Mouse (Mus musculus): ENCODE measurements around the gene Pigo. TPM values are rescaled to one million over a fixed set of nuclear protein-coding genes. Genes with fewer than 3 reads are reported as not detected.
A peak's percentile ranks its signal among the peaks of the same experiment; 100 is the strongest.

The Pigo gene
- 10 to 100 TPM; 33.9 TPM for total RNA-seq (2021)

- DNase-seq (ENCODE audit: extremely low spot score in 1 of 2, low spot score in 1 of 2): peak; percentile 93 to 95
Measured at GRCm38 (mm10) chr4:43025084-43025960, at the start of gene Pigo. Gene Pigo, minus strand, starts transcription at chr4:43025819.

GRCm38 (mm10) chr4:43074923-43075322, 49.3 kb upstream of the Pigo start:
- no peak for DNase-seq (ENCODE audit: extremely low spot score in 1 of 2, low spot score in 1 of 2)

GRCm38 (mm10) chr4:43065471-43065870, 39.9 kb upstream of the Pigo start:
- DNase-seq (ENCODE audit: extremely low spot score in 1 of 2, low spot score in 1 of 2): no peak

- DNase-seq (ENCODE audit: extremely low spot score in 1 of 2, low spot score in 1 of 2): no peak
Measured at GRCm38 (mm10) chr4:43060286-43060685, 34.7 kb upstream of the Pigo start.

DNA sequence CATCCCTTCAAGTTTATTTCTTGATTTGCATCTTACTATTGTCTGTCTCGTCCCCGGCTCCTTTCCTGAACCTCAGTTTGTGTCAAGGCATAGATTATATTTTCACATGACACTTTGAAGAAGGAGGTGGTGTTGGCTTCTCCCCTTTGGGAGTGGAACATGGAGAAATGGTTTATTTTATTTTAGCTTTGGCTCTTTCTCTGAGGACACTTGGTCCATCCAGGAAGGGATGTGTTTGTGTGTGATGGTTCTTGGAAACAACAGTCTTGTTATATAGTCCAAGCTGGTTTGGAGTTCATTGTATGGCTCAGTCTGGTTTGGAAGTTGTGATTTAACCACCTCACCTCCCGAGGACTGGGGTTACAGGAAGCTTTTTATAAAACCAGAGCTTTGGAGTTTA, 34.1 kb upstream of the Pigo start:
- DNase-seq (ENCODE audit: extremely low spot score in 1 of 2, low spot score in 1 of 2): no peak

DNA sequence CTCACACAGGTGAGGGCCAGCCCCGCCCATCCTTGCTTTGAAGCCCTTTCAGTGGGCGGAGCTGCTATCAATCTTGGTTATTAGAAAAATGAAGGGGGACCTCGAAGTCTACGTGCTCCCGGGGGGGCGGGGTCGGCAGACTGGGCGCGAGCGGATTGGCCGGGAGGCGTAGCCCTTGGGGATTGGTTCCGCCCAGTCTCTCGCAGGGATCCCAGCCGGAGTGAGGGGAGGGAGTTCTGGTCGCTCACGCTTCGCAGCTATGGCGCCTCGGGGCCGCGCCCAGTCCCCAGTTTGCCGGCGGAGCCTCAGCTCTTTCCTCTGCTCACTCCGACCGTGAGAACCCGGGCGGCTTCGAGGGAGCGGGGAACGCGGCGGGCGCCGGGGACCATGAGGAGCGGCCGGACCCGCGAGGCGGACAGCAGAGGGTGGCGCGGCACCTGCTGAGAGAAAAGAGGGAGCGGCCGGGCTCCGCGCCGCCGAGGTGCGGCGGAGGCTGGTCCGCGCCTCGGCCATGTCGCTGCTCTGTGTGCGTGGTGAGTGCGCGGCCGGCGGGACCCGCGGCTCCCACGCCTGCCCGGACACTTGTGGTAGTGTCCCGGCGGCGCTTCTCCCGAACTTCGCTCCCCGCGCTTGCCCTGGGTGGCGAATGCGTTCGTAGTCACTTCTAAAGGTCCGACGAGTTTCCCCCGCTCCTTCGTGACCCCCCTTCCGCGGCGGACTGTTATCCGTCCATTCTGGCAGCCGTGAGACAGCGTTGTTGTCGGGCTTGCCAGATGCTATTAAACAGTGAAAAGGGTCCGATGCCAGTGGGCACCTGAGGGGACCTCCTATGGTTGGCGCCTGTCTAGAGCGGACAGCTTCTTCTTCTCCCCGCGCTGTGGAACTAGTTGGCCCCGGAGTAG, 33.4 kb upstream of the Pigo start, which contains the start of gene Unc13b:
Gene Unc13b, plus strand, starts transcription at position 201 of the 902 bp plus-strand sequence.
- DNase-seq (ENCODE audit: extremely low spot score in 1 of 2, low spot score in 1 of 2): peak; percentile 83 to 84

- DNase-seq (ENCODE audit: extremely low spot score in 1 of 2, low spot score in 1 of 2): no peak
Measured at GRCm38 (mm10) chr4:43058392-43058752, 32.8 kb upstream of the Pigo start.

GRCm38 (mm10) chr4:43057654-43058053, 32.0 kb upstream of the Pigo start:
- DNase-seq (ENCODE audit: extremely low spot score in 1 of 2, low spot score in 1 of 2): no peak

GRCm38 (mm10) chr4:43052627-43053026, 27.0 kb upstream of the Pigo start:
- no peak for DNase-seq (ENCODE audit: extremely low spot score in 1 of 2, low spot score in 1 of 2)

- DNase-seq (ENCODE audit: extremely low spot score in 1 of 2, low spot score in 1 of 2): peak in 1 of 2 experiments; percentile 56
Measured at GRCm38 (mm10) chr4:43047231-43047630, 21.6 kb upstream of the Pigo start.

GRCm38 (mm10) chr4:43046607-43047006, 21.0 kb upstream of the Pigo start:
- no peak for DNase-seq (ENCODE audit: extremely low spot score in 1 of 2, low spot score in 1 of 2)

- peak; percentile 80 to 82 for DNase-seq (ENCODE audit: extremely low spot score in 1 of 2, low spot score in 1 of 2)
Measured at GRCm38 (mm10) chr4:43045659-43046302, 20.2 kb upstream of the Pigo start, which contains the start of gene Fam214b. Gene Fam214b, minus strand, starts transcription at chr4:43046220.

DNA sequence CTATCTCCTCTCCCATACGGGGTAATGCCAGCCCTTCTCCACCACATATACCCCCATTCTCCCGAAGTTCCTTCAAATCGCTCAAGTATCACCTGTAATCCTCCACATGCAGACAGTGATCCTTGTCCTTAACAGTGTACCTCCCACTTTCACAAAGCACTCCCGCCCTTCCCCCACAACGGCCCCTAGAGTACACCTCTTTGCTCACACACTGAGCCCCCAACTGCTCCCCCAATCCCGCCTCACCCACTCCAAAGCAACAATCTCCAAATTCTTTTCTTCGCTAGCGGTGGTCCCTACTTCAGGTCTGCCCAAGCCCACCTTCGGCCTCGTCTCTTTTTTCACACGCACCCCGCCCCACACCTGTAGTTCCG, 19.7 kb upstream of the Pigo start:
- DNase-seq (ENCODE audit: extremely low spot score in 1 of 2, low spot score in 1 of 2): no peak

DNA sequence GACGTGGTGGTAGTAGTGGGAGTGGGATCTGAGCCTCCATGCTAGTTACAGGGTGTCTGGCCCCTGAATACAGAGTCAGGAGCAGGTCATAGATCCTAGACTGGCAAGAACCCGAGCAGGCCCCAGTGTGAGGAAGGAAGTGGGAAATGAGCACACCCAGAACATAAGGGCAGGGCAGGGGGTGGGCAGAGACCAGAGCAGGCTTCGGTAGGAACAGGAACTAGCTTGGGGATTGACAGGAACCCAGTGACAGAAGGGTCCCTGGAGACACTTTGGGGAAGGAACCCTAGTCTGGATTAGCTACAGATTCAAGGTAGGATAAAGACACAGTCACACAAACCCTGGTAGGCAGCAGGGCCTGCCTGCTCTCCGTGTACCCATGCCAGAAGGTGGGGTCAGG, 19.1 kb upstream of the Pigo start:
- no peak for DNase-seq (ENCODE audit: extremely low spot score in 1 of 2, low spot score in 1 of 2)

DNA sequence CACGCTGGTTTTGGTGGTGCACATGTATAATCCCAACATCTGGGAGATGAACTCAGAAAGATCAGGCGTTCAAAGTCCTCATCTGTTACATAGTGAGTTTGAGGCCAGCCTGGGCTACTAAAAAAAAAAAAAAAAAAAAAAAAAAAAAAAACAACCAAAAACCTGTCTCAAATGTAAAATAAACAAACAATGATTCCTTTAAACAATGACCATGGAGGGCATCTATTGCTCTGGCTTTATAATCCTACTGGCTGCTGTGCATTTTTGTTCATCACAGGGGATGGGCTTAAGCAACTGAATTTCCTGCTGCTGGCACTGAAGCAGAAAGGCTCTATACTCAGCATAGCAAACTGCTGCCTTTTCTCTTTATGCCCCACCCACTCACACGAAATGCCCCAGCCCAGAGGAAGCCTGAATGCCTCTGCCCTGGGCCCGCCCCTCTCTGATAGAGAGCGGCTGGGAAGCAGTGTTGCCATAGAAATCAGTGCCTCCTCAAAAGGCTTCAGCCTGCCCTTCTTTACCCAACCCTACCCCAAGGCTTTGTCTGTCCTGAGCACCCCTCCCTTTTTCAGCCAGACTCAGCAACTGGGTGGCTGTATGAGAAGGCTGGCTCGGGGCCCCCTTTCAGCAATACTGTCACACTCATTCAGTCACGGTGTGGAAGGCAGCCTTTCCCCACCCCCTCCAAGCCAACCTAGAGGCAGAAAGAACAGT, 18.2 kb upstream of the Pigo start:
- no peak for DNase-seq (ENCODE audit: extremely low spot score in 1 of 2, low spot score in 1 of 2)

DNA sequence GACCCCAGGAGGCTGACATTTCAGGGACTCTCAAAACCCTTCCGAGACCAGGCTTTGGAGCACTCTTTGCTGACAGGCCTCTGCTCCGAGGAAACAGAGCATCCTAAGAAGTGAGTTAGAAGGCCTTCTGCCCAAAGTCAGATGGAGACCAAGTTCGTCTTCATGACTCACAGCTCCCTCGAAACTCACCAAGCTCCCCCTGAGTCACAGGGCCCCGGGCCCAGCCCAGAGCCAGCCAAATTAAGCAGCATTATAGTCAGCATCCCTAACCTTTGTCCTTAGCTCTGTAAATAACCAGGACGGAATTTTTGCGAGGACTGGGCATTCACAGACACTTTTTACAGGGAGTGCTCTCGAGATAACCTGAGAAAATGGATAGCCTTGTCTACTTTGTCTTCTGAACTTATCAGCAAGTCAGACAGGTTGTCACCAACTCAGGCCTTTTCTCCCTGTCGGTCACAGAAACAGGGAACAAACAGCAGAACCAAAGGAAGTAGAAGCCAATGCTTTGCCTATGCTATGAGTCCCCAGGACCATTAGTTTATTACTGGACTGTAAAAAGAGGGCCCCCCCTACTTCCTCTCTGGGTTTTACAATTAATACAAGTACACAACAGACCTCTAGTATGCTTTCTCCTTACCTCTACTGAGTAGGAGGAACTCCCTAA, 15.4 kb upstream of the Pigo start:
- no peak for DNase-seq (ENCODE audit: extremely low spot score in 1 of 2, low spot score in 1 of 2)

DNA sequence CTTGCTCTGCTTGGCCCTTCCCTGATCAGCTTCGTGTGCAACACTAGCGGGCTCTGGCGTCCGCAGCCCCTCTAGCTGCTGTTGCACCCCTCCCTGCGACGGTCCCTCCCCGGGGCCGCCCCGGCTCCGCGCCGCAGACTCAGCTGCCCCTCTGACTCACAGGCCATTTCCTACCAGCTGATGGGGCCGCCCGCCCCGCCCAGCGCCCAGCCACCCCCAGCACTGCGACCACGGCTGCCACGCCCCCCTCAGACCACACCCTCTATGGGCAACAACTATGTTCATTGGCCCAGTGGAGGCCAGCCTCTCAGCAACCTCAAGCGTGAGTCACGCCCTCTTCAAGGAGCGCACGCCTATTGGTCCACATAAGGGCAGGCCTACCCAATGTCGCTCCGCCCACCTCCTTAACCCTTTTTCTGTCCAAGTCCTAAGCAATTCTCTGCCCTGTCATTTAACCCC, 14.5 kb upstream of the Pigo start:
- peak; percentile 77 to 79 for DNase-seq (ENCODE audit: extremely low spot score in 1 of 2, low spot score in 1 of 2)

GRCm38 (mm10) chr4:43039609-43040008, 14.0 kb upstream of the Pigo start:
- DNase-seq (ENCODE audit: extremely low spot score in 1 of 2, low spot score in 1 of 2): no peak
